Mouse (Mus musculus) thymus, adult 2 months (tissue): Measurements from ENCODE around the gene Mmp14. TPM values are rescaled to one million over a fixed set of nuclear protein-coding genes. Genes with fewer than 3 reads are reported as not detected.

Source experiments
- DNase-seq: peaks from one replicate; pipeline ENCODE4 v3.0.0; 2021
- H3K27ac ChIP-seq: fragments of 200-500 bp; 2 replicates; pipeline ENCODE4 v1.5.1; 2012; ENCODE audit warnings: low read length, control low read depth; ENCODE audit not compliant: control insufficient read depth, insufficient read depth
- H3K27me3 ChIP-seq: fragments of 200-500 bp; 2 replicates; pipeline ENCODE4 v1.6.1; 2012; ENCODE audit warnings: mild to moderate bottlenecking, low read length, moderate library complexity, mixed read lengths; ENCODE audit not compliant: control insufficient read depth, insufficient read depth
- H3K36me3 ChIP-seq: fragments of 200-500 bp; 2 replicates; pipeline ENCODE4 v1.6.1; 2012; ENCODE audit warnings: mild to moderate bottlenecking, low read length, moderate library complexity; ENCODE audit not compliant: control insufficient read depth, insufficient read depth
- H3K4me1 ChIP-seq: fragments of 200-500 bp; replicated peaks from 2 replicates; pipeline ENCODE4 v1.6.1; 2012; ENCODE audit warnings: low read length; ENCODE audit not compliant: control insufficient read depth, insufficient read depth
- H3K4me3 ChIP-seq: fragments of 200-500 bp; 2 replicates; pipeline ENCODE4 v1.5.1; 2012; ENCODE audit warnings: mild to moderate bottlenecking, low read length, control low read depth, moderate library complexity; ENCODE audit not compliant: control insufficient read depth, insufficient read depth
- CTCF ChIP-seq: fragments of 200-500 bp; IDR thresholded peaks from 2 replicates; pipeline ENCODE4 v1.5.1; 2012; ENCODE audit warnings: mild to moderate bottlenecking, control low read depth, low read length, moderate library complexity, borderline replicate concordance; ENCODE audit not compliant: control insufficient read depth, poor library complexity, insufficient read depth; ENCODE audit errors: extremely low read depth
- POLR2A ChIP-seq: fragments of 200-500 bp; IDR thresholded peaks from 2 replicates; pipeline ENCODE4 v1.6.1; 2012; ENCODE audit warnings: mild to moderate bottlenecking, low read length, control low read depth, moderate library complexity; ENCODE audit not compliant: control insufficient read depth, poor library complexity, insufficient read depth; ENCODE audit errors: extremely low read depth
- WGBS: fragments of 180-500 bp; shearing (Covaris S2); methylation state at CpG from one replicate; pipeline ENCODE4 v1.1.7; 2018; 5-methylcytosine and 5-hydroxymethylcytosine counted together
- polyA plus RNA-seq: library from polyadenylated mRNA; depleted of rRNA; stranded (reverse); fragments of >200 nt; gene quantifications from 2 replicates; pipeline ENCODE4 v1.2.3, GENCODE M21; 2012

Gene Mmp14
- polyA plus RNA-seq, 1 experiment: 76.5 TPM

- 95% methylated on average over 4 of the region's 4 CpGs for WGBS
Measured at GRCm38 (mm10) chr14:54462146-54462545, 30.7 kb downstream of the Mmp14 start.

GRCm38 (mm10) chr14:54463108-54463958 is 31.9 kb downstream of the Mmp14 start:
- Histone ChIP-seq H3K27ac (peak overlapping the region; percentile 68), H3K36me3 (peaks cover 21% of the 10 kb centered on the region), H3K27me3 (no peaks in the 10 kb centered on the region), H3K4me1 (0 out of 2 replicates have a peak, but pooled peaks cover 3% of the 10 kb centered on the region), H3K4me3 (peak overlapping the region; percentile 94)
- TF ChIP-seq CTCF (no peak), POLR2A (no peak)
- 6% methylated on average over 12 of the region's 12 CpGs for WGBS
- no peak for DNase-seq

More at GRCm38 (mm10) chr14:54462146-54462545, 30.7 kb downstream of the Mmp14 start:
- no peaks in the 10 kb centered on the region for H3K27me3 ChIP-seq
- no peak for DNase-seq
- 0 out of 2 replicates have a peak, but pooled peaks cover 3% of the 10 kb centered on the region for H3K4me1 ChIP-seq
- peaks cover 9% of the 10 kb centered on the region for H3K36me3 ChIP-seq
- no peak overlapping the region for H3K27ac ChIP-seq
- no peak for TF ChIP-seq POLR2A
- TF ChIP-seq CTCF: no peak
- no peak overlapping the region for H3K4me3 ChIP-seq

GRCm38 (mm10) chr14:54463959-54464292 is 32.5 kb downstream of the Mmp14 start, which contains the start of gene Lrp10:
Gene Lrp10, plus strand, starts transcription at chr14:54464137.
- Histone ChIP-seq H3K36me3 (peaks cover 27% of the 10 kb centered on the region), H3K4me3 (peak within 1 kb of the TSS; percentile 94), H3K4me1 (0 out of 2 replicates have a peak, but pooled peaks cover 3% of the 10 kb centered on the region), H3K27me3 (no peaks in the 10 kb centered on the region), H3K27ac (peak within 1 kb of the TSS; percentile 68)
- under 1% methylated on average over 35 of the region's 35 CpGs for WGBS
- peak; percentile 65; the same call in 1 of the 2 replicates for TF ChIP-seq POLR2A
- peak; percentile 41; the same call in 1 of the 2 replicates for TF ChIP-seq CTCF
- peak; percentile 91 for DNase-seq

GRCm38 (mm10) chr14:54464293-54465005 is 33.0 kb downstream of the Mmp14 start:
- Histone ChIP-seq H3K4me3 (peak overlapping the region; percentile 94), H3K4me1 (0 out of 2 replicates have a peak, but pooled peaks cover 3% of the 10 kb centered on the region), H3K36me3 (peaks cover 32% of the 10 kb centered on the region), H3K27ac (peak overlapping the region; percentile 63), H3K27me3 (no peaks in the 10 kb centered on the region)
- DNase-seq: peak; percentile 76
- under 1% methylated on average over 57 of the region's 57 CpGs for WGBS
- TF ChIP-seq POLR2A: 0 out of 2 replicates have a peak, but pooled peaks have one; percentile 6
- TF ChIP-seq CTCF: 0 out of 2 replicates have a peak, but pooled peaks have one; percentile 72

- peaks cover 5% of the 10 kb centered on the region for H3K4me1 ChIP-seq
- TF ChIP-seq POLR2A (no peak), CTCF (no peak)
- H3K4me3 ChIP-seq: no peak overlapping the region
- no peak for DNase-seq
- no peaks in the 10 kb centered on the region for H3K27me3 ChIP-seq
- peaks cover 36% of the 10 kb centered on the region for H3K36me3 ChIP-seq
- WGBS: 96% methylated on average over 2 of the region's 2 CpGs
- no peak overlapping the region for H3K27ac ChIP-seq
Measured at GRCm38 (mm10) chr14:54471467-54471866, 40.1 kb downstream of the Mmp14 start.

- 95% methylated on average over 5 of the region's 5 CpGs for WGBS
- Histone ChIP-seq H3K4me1 (peaks cover 13% of the 10 kb centered on the region), H3K4me3 (no peak overlapping the region), H3K36me3 (peaks cover 29% of the 10 kb centered on the region), H3K27me3 (no peaks in the 10 kb centered on the region), H3K27ac (no peak overlapping the region)
- DNase-seq: no peak
- TF ChIP-seq POLR2A (no peak), CTCF (no peak)
Measured at GRCm38 (mm10) chr14:54472671-54473070, 41.3 kb downstream of the Mmp14 start.

GRCm38 (mm10) chr14:54474744-54475143 is 43.3 kb downstream of the Mmp14 start:
- H3K4me3 ChIP-seq: no peak overlapping the region
- no peaks in the 10 kb centered on the region for H3K27me3 ChIP-seq
- H3K4me1 ChIP-seq: peaks cover 25% of the 10 kb centered on the region
- 85% methylated on average over 5 of the region's 5 CpGs for WGBS
- H3K36me3 ChIP-seq: peaks cover 9% of the 10 kb centered on the region
- no peak overlapping the region for H3K27ac ChIP-seq
- DNase-seq: no peak
- no peak for TF ChIP-seq CTCF
- TF ChIP-seq POLR2A: no peak
